8 mouse cellular contexts compared by ENCODE assay signal in the genomic region with DNA sequence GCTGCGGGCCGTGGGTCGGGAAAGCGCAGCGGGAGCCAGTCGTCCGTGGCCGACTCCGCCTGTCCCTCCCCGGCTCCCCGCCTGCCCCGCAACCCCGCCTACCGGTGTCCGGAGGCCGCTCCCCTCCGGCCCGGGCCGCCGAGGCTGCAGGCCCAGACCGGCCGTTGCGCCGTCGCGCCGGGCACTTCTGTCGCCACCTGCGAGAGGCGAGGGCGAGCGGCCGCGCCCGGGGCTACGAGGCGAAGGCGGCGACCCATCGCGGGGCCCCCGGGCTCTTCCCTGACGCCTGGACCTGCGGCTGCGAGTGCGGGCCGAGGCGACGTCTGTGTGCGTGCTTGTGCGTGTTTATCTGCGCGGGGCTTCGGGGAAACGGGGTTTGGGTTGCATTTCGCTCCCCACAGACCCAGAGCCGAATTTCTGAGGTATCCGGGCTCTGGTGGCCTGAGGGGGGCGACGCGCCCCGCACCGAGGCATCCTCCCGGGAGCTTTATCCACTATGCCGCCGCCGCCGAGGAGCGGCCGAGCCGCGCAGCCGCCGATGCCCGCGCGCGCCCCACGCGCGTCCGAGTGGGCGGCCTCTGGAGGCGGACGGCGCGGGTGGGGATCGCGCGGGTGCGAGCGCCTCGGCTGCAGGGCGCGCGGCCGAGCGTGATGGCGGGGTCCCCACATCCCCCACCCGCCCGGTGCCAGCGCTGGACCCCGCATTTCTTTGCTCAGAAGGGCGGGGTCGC. TPM values are rescaled to one million over a fixed set of nuclear protein-coding genes. Genes with fewer than 3 reads are reported as not detected.
DNase-seq lines count a peak whose midpoint lies in the region; TF ChIP-seq lines count a peak whose summit lies in the region.

No protein-coding gene starts in this region.

- no peaks in the 10 kb centered on the region; the same call in 1 of the 2 replicates for H3K4me1 ChIP-seq in embryonic fibroblast, embryonic 13.5 days (ENCODE audit: control insufficient read depth, insufficient read depth, low read length)
- H3K4me1 ChIP-seq in hindbrain, embryonic 10.5 days (replicated peaks), result peaks cover 41% of the 10 kb centered on the region

- WGBS in hindbrain, embryonic 10.5 days, result under 1% methylated on average over 105 of the region's 105 CpGs

- H3K4me2 ChIP-seq in myocyte (ENCODE audit: low read depth), result peak overlapping the region; percentile 24

- TF ChIP-seq POLR2A in embryonic fibroblast, embryonic 13.5 days (IDR thresholded peaks at IDR 0.05; ENCODE audit: low read depth, low read length), result peak; percentile 68
- peak; percentile 70 for TF ChIP-seq POLR2A in myocyte (IDR thresholded peaks at IDR 0.05; ENCODE audit: insufficient read length, low read depth)

- H3K27me3 ChIP-seq in hindbrain, embryonic 10.5 days (ENCODE audit: insufficient read depth, poor library complexity, severe bottlenecking), result no peaks in the 10 kb centered on the region
- no peaks in the 10 kb centered on the region for H3K27me3 ChIP-seq in myocyte (ENCODE audit: control insufficient read depth, insufficient read depth, insufficient read length)

- H3K9me3 ChIP-seq in hindbrain, embryonic 10.5 days, result no peaks in the 10 kb centered on the region

- no peaks in the 10 kb centered on the region for H3K36me3 ChIP-seq in hindbrain, embryonic 10.5 days
- no peaks in the 10 kb centered on the region for H3K36me3 ChIP-seq in myocyte (ENCODE audit: control insufficient read depth, insufficient read depth)

- peak overlapping the region; percentile 88 for H3ac ChIP-seq in myocyte (ENCODE audit: control insufficient read depth, insufficient read length)

- no peaks in the 10 kb centered on the region for H3K79me2 ChIP-seq in myocyte (ENCODE audit: control insufficient read depth, insufficient read depth)

- peak overlapping the region; percentile 58 for H3K27ac ChIP-seq in embryonic fibroblast, embryonic 13.5 days (ENCODE audit: insufficient read depth, low read length)
- H3K27ac ChIP-seq in hindbrain, embryonic 10.5 days, result peak overlapping the region; percentile 99

- no peak for TF ChIP-seq CTCF in embryonic fibroblast, embryonic 13.5 days (IDR thresholded peaks at IDR 0.05; ENCODE audit: borderline replicate concordance, insufficient read depth, low read length)

- peak overlapping the region; percentile 55 for H3K4me3 ChIP-seq in embryonic fibroblast, embryonic 13.5 days (ENCODE audit: insufficient read depth, low read length)
- peak overlapping the region; percentile 87 for H3K4me3 ChIP-seq in hindbrain, embryonic 10.5 days
- H3K4me3 ChIP-seq in myocyte, result peak overlapping the region; percentile 55

- peak; percentile 72 for DNase-seq in right cerebral cortex, adult 18-20 months
- DNase-seq in right cerebral cortex, postnatal 4 days, result no peak
- peak; percentile 81 for DNase-seq in adipocyte (ENCODE audit: low spot score)
- DNase-seq in hindbrain, embryonic 10.5 days (ENCODE audit: low spot score), result no peak
- DNase-seq in liver, result peak; percentile 89
- no peak for DNase-seq in layer of hippocampus, adult 9-11 months

TF ChIP-seq in myocyte, 11 proteins besides CTCF, POLR2A, EP300 and RAD21:
- TF ChIP-seq CEBPB (IDR thresholded peaks at IDR 0.05; ENCODE audit: insufficient read depth, poor library complexity, severe bottlenecking) (no peak), POLR2AphosphoS2 (IDR thresholded peaks at IDR 0.05; ENCODE audit: insufficient read length, low read depth) (peak; percentile 26), MYOD1 (IDR thresholded peaks at IDR 0.05; ENCODE audit: control insufficient read depth in 1 of 3, insufficient read length in 2 of 3, low read depth in 2 of 3) (peak in 1 of 3 experiments; percentile 3), MAX (IDR thresholded peaks at IDR 0.05; ENCODE audit: low read depth) (no peak), USF1 (IDR thresholded peaks at IDR 0.05; ENCODE audit: low read depth) (no peak), E2F4 (IDR thresholded peaks at IDR 0.05; ENCODE audit: insufficient read depth) (no peak), MYOG (IDR thresholded peaks at IDR 0.05; ENCODE audit: control insufficient read depth in 1 of 3, insufficient read depth in 1 of 3, insufficient read length in 2 of 3, low read depth in 2 of 3) (peak in 1 of 3 experiments; percentile 7), REST (IDR thresholded peaks at IDR 0.05; ENCODE audit: insufficient read depth, insufficient read length) (no peak), TCF12 (IDR thresholded peaks at IDR 0.05; ENCODE audit: insufficient read depth, poor library complexity, severe bottlenecking) (no peak), SRF (IDR thresholded peaks at IDR 0.05; ENCODE audit: control insufficient read depth, insufficient read length, low read depth) (no peak), TCF3 (IDR thresholded peaks at IDR 0.05; ENCODE audit: insufficient read length, low read depth) (no peak)

RNA-seq across cellular contexts. Expression of a gene that starts 0.5 kb away (rescaled TPM):
- polyA plus RNA-seq in embryonic fibroblast, embryonic 13.5 days (2011; ENCODE audit: insufficient read length, low read depth, missing spikeins), result 4.2 and 5.1 TPM in 2 replicates
- polyA plus RNA-seq in hindbrain, embryonic 10.5 days (2016; fragmentation: Nextera tagmentation; extraction: Ambion mirVana), result 10.5 and 11.8 TPM in 2 replicates
- polyA plus RNA-seq in myocyte (2012; fragmentation: generic; extraction: Trizol), result 21.4 TPM

RNA-seq across cellular contexts. Expression of a gene that starts 19.2 kb away (rescaled TPM):
- polyA plus RNA-seq in embryonic fibroblast, embryonic 13.5 days (2011; ENCODE audit: insufficient read length, low read depth, missing spikeins), result 79.8 and 82.5 TPM in 2 replicates
- 65.0 and 83.1 TPM in 2 replicates for polyA plus RNA-seq in hindbrain, embryonic 10.5 days (2016; fragmentation: Nextera tagmentation; extraction: Ambion mirVana)
- polyA plus RNA-seq in myocyte (2012; fragmentation: generic; extraction: Trizol), result 18.5 TPM

RNA-seq across cellular contexts. Expression of a gene that starts 48.0 kb away (rescaled TPM):
- 56.5 and 58.3 TPM in 2 replicates for polyA plus RNA-seq in embryonic fibroblast, embryonic 13.5 days (2011; ENCODE audit: insufficient read length, low read depth, missing spikeins)
- polyA plus RNA-seq in hindbrain, embryonic 10.5 days (2016; fragmentation: Nextera tagmentation; extraction: Ambion mirVana), result 44.3 and 51.2 TPM in 2 replicates
- 23.2 TPM for polyA plus RNA-seq in myocyte (2012; fragmentation: generic; extraction: Trizol)

Comparison
In these comparisons a context has a peak if more than half of its experiments do, and no peak if none do; other contexts are left out.
1. DNase-seq: peak in right cerebral cortex, adult 18-20 months (single experiment), adipocyte (single experiment) and liver (single experiment); none in right cerebral cortex, postnatal 4 days (single experiment), hindbrain, embryonic 10.5 days (single experiment) and layer of hippocampus, adult 9-11 months (single experiment).
2. Peak in every context shown above with its lines, with median percentiles within 50 percentile points of each other: H3K4me3 ChIP-seq.